Mouse (Mus musculus) hindbrain, embryonic 10.5 days (tissue): ENCODE measurements around the gene Utp14a. TPM values are rescaled to one million over a fixed set of nuclear protein-coding genes. Genes with fewer than 3 reads are reported as not detected.

Experiments
- DNase-seq: peaks from one replicate; pipeline ENCODE4 v3.0.0-alpha.2; 2017; ENCODE audit warnings: low spot score
- H3K27ac ChIP-seq: fragments of 300-500 bp; sonication (generic); 2 replicates; pipeline ENCODE4 v1.5.1; 2016; ENCODE audit warnings: mild to moderate bottlenecking, moderate library complexity
- H3K27me3 ChIP-seq: fragments of 300-500 bp; sonication (generic); 2 replicates; pipeline ENCODE4 v1.6.1; 2016; ENCODE audit warnings: mild to moderate bottlenecking; ENCODE audit not compliant: poor library complexity, insufficient read depth, severe bottlenecking
- H3K36me3 ChIP-seq: fragments of 300-500 bp; sonication (generic); 2 replicates; pipeline ENCODE4 v1.6.1; 2016; ENCODE audit warnings: mild to moderate bottlenecking, moderate library complexity
- H3K4me1 ChIP-seq: fragments of 300-500 bp; sonication (generic); replicated peaks from 2 replicates; pipeline ENCODE4 v1.6.1; 2016; ENCODE audit warnings: mild to moderate bottlenecking
- H3K4me3 ChIP-seq: fragments of 300-500 bp; sonication (generic); 2 replicates; pipeline ENCODE4 v1.5.1; 2016; ENCODE audit warnings: mild to moderate bottlenecking, moderate library complexity
- H3K9me3 ChIP-seq: fragments of 300-500 bp; sonication (generic); 2 replicates; pipeline ENCODE4 v1.6.1; 2016; ENCODE audit warnings: mild to moderate bottlenecking, moderate library complexity
- WGBS: fragments of 180-500 bp; shearing (Covaris S2); methylation state at CpG from one replicate; pipeline ENCODE4 v1.1.7; 2016; 5-methylcytosine and 5-hydroxymethylcytosine counted together
- polyA plus RNA-seq: library from polyadenylated mRNA; unstranded; fragments of >200 nt; fragmentation: Nextera tagmentation; extraction: Ambion mirVana; gene quantifications from 2 replicates; pipeline ENCODE4 v1.2.1, GENCODE M21; 2016

The Utp14a gene
- polyA plus RNA-seq, 1 experiment from 2014 or later: 14.5 TPM

DNA sequence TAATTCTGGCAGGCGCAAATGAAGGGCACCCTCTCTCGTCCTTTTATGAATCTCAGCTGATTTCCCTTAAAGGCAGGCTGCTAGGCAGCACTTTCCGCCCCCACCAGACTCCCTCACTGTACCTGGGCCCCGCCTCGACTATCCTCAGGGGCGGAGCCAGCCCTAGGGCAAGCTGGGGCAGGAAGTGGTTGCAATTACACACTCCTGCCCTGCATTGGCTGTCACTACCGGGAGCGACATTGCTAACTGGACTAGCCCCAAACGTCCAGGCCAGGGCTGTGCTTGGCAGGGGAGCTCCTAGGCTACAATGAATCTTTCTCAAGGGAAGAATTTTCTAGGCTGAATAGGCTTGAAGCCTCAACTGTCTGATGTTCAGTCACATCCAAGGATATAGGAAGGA, 61.5 kb downstream of the Utp14a start:
- Histone ChIP-seq H3K4me3 (no peak overlapping the region), H3K27ac (no peak overlapping the region), H3K36me3 (no peaks in the 10 kb centered on the region), H3K4me1 (peaks cover 3% of the 10 kb centered on the region; the same call in 1 of the 2 replicates), H3K27me3 (peaks cover 41% of the 10 kb centered on the region), H3K9me3 (no peaks in the 10 kb centered on the region)
- WGBS: 31% methylated on average over 9 of the region's 9 CpGs
- no peak for DNase-seq

Other genes starting within 250 kb of the Utp14a start
- 3.7 and 3.8 TPM in 2 replicates for gene Apln, start 222.0 kb upstream of the Utp14a start, polyA plus RNA-seq
- gene Xpnpep2, start 148.1 kb upstream of the Utp14a start, polyA plus RNA-seq: 1.3 and 1.4 TPM in 2 replicates
- gene Sash3, start 110.4 kb upstream of the Utp14a start, polyA plus RNA-seq: 1.1 and 1.9 TPM in 2 replicates
- 2.7 and 3.9 TPM in 2 replicates for gene Zdhhc9, start 48.0 kb upstream of the Utp14a start, polyA plus RNA-seq
- gene Bcorl1, start 84.5 kb downstream of the Utp14a start, polyA plus RNA-seq: 4.2 and 5.4 TPM in 2 replicates
- 2.6 and 2.8 TPM in 2 replicates for gene Elf4, start 206.3 kb downstream of the Utp14a start, polyA plus RNA-seq